Mouse (Mus musculus): Measurements from ENCODE around the gene Osbpl3. TPM values are rescaled to one million over a fixed set of nuclear protein-coding genes. Genes with fewer than 3 reads are reported as not detected.
"Not testable (repeated sequence)": the region's sequence is repeated elsewhere in the genome, so short reads cannot be mapped to it uniquely, and the experiment has no call there.

The Osbpl3 gene
- polyA plus RNA-seq, 1 experiment from 2014 or later: 9.7 TPM

DNA sequence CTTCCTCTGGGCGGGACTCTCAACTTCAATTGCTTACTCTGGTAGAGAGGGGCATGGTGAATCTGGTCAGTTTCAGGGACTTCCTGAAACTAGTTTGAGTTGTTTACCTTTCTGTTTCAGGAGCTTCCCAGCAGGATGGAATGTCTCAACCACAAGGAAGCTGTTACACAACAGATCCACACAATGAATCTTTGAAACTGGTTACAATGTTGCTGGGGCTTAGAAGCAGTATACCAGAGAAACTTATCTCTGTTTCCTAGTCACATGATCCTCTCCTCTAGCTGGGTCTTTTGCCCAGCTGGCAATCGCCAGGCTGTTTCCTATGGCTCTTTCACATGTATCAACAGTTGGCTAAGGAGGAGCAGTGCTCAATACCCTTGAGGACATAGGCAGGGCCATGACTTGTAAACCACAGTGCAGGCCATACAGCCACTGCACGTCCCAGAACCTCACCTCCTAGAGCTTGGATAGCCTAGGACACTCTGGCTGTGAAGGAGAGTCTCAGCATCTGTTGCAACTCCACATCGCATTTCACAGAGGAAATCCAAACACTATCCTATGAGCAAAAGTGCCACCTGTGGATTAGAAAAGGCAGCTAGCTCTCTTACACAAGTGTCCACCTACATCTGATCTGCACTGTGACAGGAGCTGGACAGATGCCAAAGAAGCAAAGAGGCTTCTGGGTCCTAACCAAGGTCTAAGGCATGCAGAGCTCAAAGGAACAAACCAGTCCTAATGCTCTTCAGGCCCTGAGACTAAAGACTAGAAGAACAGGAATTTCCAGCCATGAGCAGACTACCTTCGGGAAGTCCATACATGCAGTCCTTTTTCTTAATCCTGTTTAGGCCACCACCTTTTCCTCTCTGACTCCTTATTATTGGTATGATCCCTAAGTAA lies 14.8 kb downstream of the Osbpl3 start:
- Histone ChIP-seq H3K4me3 (ENCODE audit: low read depth, low read length) (no peak overlapping the region), H3K9me3 (ENCODE audit: control insufficient read depth, low read length) (no peaks in the 10 kb centered on the region), H3K36me3 (ENCODE audit: control insufficient read depth, insufficient read depth, low read length) (no peaks in the 10 kb centered on the region), H3K9ac (ENCODE audit: low read depth, low read length) (no peak overlapping the region), H3K27me3 (replicated peaks; ENCODE audit: control insufficient read depth, insufficient read depth, low read length) (no peaks in the 10 kb centered on the region), H3K4me2 (ENCODE audit: low read depth, low read length) (no peak overlapping the region), H3K27ac (replicated peaks; ENCODE audit: low read depth, low read length) (peak overlapping the region; percentile 54), H3K4me1 (ENCODE audit: control insufficient read depth, insufficient read depth, low read length) (no peaks in the 10 kb centered on the region)
- ATAC-seq (ENCODE audit: low read depth): peak; percentile 61; the same call in 1 of the 2 replicates
- 80% methylated on average over 5 of the region's 5 CpGs for WGBS
- DNase-seq (ENCODE audit: low spot score): peak; percentile 79

DNA sequence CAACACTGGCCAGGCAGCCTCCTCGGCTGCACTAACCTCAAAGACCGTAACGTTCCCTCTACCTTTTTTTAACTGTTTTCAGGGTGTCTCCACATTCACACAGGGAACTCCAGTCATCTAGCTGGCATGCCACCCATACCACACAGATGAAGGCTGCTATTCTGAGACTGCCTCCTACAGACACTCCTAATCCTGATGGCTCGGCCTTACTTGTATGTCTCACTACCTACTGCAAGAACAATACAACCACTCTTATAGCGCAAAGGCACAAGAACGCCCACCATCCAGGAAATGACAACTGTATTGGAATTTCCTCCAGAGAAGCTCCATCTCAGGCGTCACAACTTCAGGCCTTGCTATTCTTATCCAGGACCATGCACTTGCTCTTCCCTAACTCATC lies 15.8 kb downstream of the Osbpl3 start:
- no peaks in the 10 kb centered on the region for H3K4me1 ChIP-seq (ENCODE audit: control insufficient read depth, insufficient read depth, low read length)
- no peaks in the 10 kb centered on the region for H3K27me3 ChIP-seq (replicated peaks; ENCODE audit: control insufficient read depth, insufficient read depth, low read length)
- DNase-seq (ENCODE audit: low spot score): no peak
- no peak for ATAC-seq (ENCODE audit: low read depth)
- H3K27ac ChIP-seq (replicated peaks; ENCODE audit: low read depth, low read length): no peak overlapping the region
- H3K4me3 ChIP-seq (ENCODE audit: low read depth, low read length): no peak overlapping the region
- 86% methylated on average over 7 of the region's 7 CpGs for WGBS
- no peaks in the 10 kb centered on the region for H3K9me3 ChIP-seq (ENCODE audit: control insufficient read depth, low read length)
- no peak overlapping the region for H3K4me2 ChIP-seq (ENCODE audit: low read depth, low read length)
- H3K36me3 ChIP-seq (ENCODE audit: control insufficient read depth, insufficient read depth, low read length): no peaks in the 10 kb centered on the region
- H3K9ac ChIP-seq (ENCODE audit: low read depth, low read length): no peak overlapping the region

DNA sequence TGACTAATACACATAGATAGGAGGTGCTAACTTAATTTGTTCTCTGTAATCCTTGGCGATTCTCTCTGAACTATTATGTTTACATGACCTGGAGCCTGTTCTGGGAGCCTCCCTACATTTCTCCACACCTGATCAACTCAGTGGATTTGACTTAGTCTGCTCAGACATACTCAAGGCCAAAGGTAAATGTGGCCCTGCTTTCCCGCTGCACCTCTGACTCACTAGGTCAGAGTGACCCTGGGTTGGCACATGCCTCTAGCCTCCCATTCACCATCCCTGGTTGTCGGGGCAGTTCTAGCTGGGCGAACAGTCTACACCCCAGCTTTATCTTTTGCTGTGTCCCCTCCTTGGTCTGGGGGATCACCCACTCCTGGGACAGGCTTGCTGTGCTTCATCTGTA lies 17.1 kb downstream of the Osbpl3 start:
- H3K9me3 ChIP-seq (ENCODE audit: control insufficient read depth, low read length); H3K27me3 ChIP-seq (replicated peaks; ENCODE audit: control insufficient read depth, insufficient read depth, low read length); H3K4me3 ChIP-seq (ENCODE audit: low read depth, low read length); H3K27ac ChIP-seq (replicated peaks; ENCODE audit: low read depth, low read length); H3K36me3 ChIP-seq (ENCODE audit: control insufficient read depth, insufficient read depth, low read length); H3K4me1 ChIP-seq (ENCODE audit: control insufficient read depth, insufficient read depth, low read length); H3K4me2 ChIP-seq (ENCODE audit: low read depth, low read length); H3K9ac ChIP-seq (ENCODE audit: low read depth, low read length); ATAC-seq (ENCODE audit: low read depth); DNase-seq (ENCODE audit: low spot score): not testable (repeated sequence)
- WGBS: 90% methylated on average over 4 of the region's 4 CpGs

DNA sequence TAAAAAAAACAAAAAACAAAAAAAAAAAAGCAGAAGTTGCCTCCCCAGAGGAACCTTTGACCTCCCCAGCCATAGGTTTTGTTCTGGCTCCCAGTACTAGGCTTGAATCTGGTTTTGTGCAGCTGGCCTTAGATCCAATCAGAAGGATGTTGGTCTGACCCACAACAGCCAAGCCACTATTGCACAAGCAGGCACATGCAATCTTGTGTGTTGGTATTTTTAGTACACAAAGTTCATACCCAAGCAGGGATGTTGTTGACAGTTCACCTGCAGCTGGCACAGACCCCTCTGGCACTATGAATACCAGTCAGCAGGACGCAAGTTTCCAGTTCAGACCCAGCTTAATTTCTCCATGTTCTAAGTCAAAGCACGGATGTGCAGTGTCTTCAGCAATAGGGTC lies 18.2 kb downstream of the Osbpl3 start:
- Histone ChIP-seq H3K27me3 (replicated peaks; ENCODE audit: control insufficient read depth, insufficient read depth, low read length) (no peaks in the 10 kb centered on the region), H3K4me2 (ENCODE audit: low read depth, low read length) (no peak overlapping the region), H3K4me3 (ENCODE audit: low read depth, low read length) (no peak overlapping the region), H3K36me3 (ENCODE audit: control insufficient read depth, insufficient read depth, low read length) (no peaks in the 10 kb centered on the region), H3K9ac (ENCODE audit: low read depth, low read length) (no peak overlapping the region), H3K27ac (replicated peaks; ENCODE audit: low read depth, low read length) (no peak overlapping the region), H3K9me3 (ENCODE audit: control insufficient read depth, low read length) (no peaks in the 10 kb centered on the region), H3K4me1 (ENCODE audit: control insufficient read depth, insufficient read depth, low read length) (no peaks in the 10 kb centered on the region)
- WGBS: 90% methylated on average over 2 of the region's 2 CpGs
- ATAC-seq (ENCODE audit: low read depth) (no peak), DNase-seq (ENCODE audit: low spot score) (no peak)

DNA sequence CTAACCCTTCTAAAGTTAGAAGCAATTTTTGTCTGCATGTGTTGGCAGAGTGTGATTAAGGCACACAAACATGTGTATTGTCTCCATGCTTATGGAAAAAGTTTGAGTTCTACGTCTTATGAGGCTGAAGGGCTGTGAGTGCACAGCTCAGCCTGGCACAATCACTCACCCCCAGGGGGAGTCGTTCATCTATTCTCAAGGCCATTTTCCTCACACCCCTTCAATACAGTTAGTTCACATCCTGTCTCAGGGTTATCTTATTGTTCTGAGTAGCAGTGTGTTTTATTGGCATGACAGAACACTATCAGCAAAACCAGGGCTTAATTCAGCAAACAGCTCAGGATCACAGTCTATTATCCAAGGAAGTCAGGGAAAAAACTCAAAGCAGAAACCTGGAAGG lies 19.3 kb downstream of the Osbpl3 start:
- Histone ChIP-seq H3K4me3 (ENCODE audit: low read depth, low read length) (no peak overlapping the region), H3K9ac (ENCODE audit: low read depth, low read length) (no peak overlapping the region), H3K9me3 (ENCODE audit: control insufficient read depth, low read length) (no peaks in the 10 kb centered on the region), H3K27ac (replicated peaks; ENCODE audit: low read depth, low read length) (no peak overlapping the region), H3K27me3 (replicated peaks; ENCODE audit: control insufficient read depth, insufficient read depth, low read length) (no peaks in the 10 kb centered on the region), H3K4me1 (ENCODE audit: control insufficient read depth, insufficient read depth, low read length) (no peaks in the 10 kb centered on the region), H3K4me2 (ENCODE audit: low read depth, low read length) (no peak overlapping the region), H3K36me3 (ENCODE audit: control insufficient read depth, insufficient read depth, low read length) (no peaks in the 10 kb centered on the region)
- DNase-seq (ENCODE audit: low spot score) (no peak), ATAC-seq (ENCODE audit: low read depth) (no peak)
- WGBS: 58% methylated on average over 2 of the region's 2 CpGs

DNA sequence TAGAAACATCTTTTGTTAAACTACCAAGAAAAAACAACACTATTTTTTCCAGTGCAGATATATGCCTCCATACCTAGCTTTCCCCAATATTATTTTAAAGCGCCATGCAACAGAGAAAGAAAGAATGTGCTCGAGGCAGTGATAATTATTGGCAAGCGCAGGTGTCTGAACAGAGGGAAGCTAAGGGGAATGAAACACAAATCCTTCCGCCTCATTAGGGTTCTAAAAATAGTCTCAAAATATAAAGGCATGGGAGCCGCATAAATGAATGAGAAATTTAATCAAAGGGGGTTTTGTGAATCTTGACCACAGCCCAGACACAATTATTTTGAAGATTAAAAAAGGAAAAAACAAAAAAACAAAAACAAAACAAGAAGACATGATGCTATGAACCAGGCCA lies 23.5 kb downstream of the Osbpl3 start:
- Histone ChIP-seq H3K36me3 (ENCODE audit: control insufficient read depth, insufficient read depth, low read length) (no peaks in the 10 kb centered on the region), H3K27ac (replicated peaks; ENCODE audit: low read depth, low read length) (no peak overlapping the region), H3K9ac (ENCODE audit: low read depth, low read length) (no peak overlapping the region), H3K4me1 (ENCODE audit: control insufficient read depth, insufficient read depth, low read length) (no peaks in the 10 kb centered on the region), H3K4me3 (ENCODE audit: low read depth, low read length) (no peak overlapping the region), H3K27me3 (replicated peaks; ENCODE audit: control insufficient read depth, insufficient read depth, low read length) (no peaks in the 10 kb centered on the region), H3K4me2 (ENCODE audit: low read depth, low read length) (no peak overlapping the region), H3K9me3 (ENCODE audit: control insufficient read depth, low read length) (no peaks in the 10 kb centered on the region)
- 65% methylated on average over 5 of the region's 5 CpGs for WGBS
- peak; percentile 54 for DNase-seq (ENCODE audit: low spot score)
- ATAC-seq (ENCODE audit: low read depth): no peak

DNA sequence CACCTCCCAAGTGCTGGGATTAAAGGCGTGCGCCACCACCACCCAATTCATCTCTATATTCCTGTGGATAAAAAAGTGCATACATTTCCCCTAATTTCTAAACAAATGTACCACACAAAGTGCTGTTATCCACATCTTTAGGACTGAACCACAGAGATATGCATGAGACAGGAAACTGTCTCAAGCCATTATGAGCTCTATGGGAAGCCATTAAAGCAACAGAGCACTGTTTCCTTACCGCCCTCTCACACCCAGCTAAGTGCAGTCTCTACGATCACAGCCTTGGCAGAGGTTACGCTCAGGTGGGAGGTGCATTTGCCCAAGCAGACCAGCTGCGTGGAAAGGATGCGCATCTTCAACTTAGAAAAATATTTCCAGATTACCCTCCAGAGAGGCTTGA lies 26.7 kb downstream of the Osbpl3 start:
- no peaks in the 10 kb centered on the region for H3K27me3 ChIP-seq (replicated peaks; ENCODE audit: control insufficient read depth, insufficient read depth, low read length)
- H3K9me3 ChIP-seq (ENCODE audit: control insufficient read depth, low read length): no peaks in the 10 kb centered on the region
- no peak overlapping the region for H3K4me2 ChIP-seq (ENCODE audit: low read depth, low read length)
- no peak overlapping the region for H3K9ac ChIP-seq (ENCODE audit: low read depth, low read length)
- no peaks in the 10 kb centered on the region for H3K36me3 ChIP-seq (ENCODE audit: control insufficient read depth, insufficient read depth, low read length)
- 89% methylated on average over 7 of the region's 7 CpGs for WGBS
- no peak overlapping the region for H3K27ac ChIP-seq (replicated peaks; ENCODE audit: low read depth, low read length)
- no peak overlapping the region for H3K4me3 ChIP-seq (ENCODE audit: low read depth, low read length)
- no peaks in the 10 kb centered on the region for H3K4me1 ChIP-seq (ENCODE audit: control insufficient read depth, insufficient read depth, low read length)
- no peak for ATAC-seq (ENCODE audit: low read depth)
- DNase-seq (ENCODE audit: low spot score): no peak

DNA sequence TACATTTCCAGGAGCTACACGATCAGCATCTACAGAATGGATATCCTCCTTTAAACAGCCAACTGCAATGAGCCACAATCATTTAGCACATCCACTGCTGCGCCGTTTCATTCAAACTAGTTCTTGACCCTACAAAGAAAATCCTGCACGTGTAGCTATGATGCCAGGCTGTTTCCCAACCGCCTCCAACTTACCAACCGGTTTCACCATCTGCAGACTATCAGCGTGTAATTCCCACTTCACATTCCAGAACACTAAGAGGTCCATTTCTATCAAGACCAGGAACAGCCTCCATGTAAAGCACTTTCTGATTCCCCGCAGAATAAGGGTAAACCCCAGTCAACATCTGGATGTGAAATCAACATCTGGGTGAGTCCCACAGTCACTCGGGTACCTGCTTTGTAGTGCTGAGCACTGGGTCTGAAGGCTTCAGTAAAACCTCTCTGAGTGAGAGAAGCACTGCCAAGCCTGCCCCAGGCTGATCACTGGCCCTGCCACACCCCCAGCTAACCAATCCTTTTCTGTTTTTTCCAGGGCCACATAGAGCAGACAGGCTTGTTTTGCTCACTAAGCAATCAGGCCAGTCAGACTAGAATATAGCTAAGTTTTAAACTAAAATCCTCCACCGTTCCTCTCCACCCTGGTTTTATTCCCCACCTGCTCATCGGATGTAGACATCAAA lies 28.8 kb downstream of the Osbpl3 start:
- no peak for ATAC-seq (ENCODE audit: low read depth)
- H3K9me3 ChIP-seq (ENCODE audit: control insufficient read depth, low read length): no peaks in the 10 kb centered on the region
- no peaks in the 10 kb centered on the region for H3K4me1 ChIP-seq (ENCODE audit: control insufficient read depth, insufficient read depth, low read length)
- no peak overlapping the region for H3K27ac ChIP-seq (replicated peaks; ENCODE audit: low read depth, low read length)
- H3K27me3 ChIP-seq (replicated peaks; ENCODE audit: control insufficient read depth, insufficient read depth, low read length): no peaks in the 10 kb centered on the region
- H3K4me2 ChIP-seq (ENCODE audit: low read depth, low read length): no peak overlapping the region
- no peak for DNase-seq (ENCODE audit: low spot score)
- H3K4me3 ChIP-seq (ENCODE audit: low read depth, low read length): no peak overlapping the region
- 65% methylated on average over 11 of the region's 11 CpGs for whole genome bisulfite sequencing
- no peaks in the 10 kb centered on the region for H3K36me3 ChIP-seq (ENCODE audit: control insufficient read depth, insufficient read depth, low read length)
- no peak overlapping the region for H3K9ac ChIP-seq (ENCODE audit: low read depth, low read length)
